In the genomic region with DNA sequence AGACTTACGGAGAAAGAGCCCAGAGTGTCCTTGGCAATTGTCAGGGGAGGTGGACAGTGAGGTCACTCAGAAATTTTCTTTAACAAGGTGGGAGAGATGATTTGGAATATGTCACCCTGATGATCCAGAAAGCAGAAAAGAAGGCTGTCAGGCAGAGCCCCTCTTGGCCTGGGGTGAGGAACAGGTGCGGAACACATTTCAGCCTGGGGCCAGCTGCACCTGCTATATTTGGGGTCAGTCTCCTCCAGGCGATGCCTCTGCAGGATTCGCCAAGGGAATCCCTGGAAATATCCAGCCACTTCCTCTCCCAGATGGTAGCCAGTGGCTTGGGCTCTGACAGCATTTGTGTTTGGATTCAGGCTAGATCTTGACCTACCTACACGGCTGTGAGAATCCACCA, we compare ENCODE assay signal across 27 mouse cellular contexts.
"Had no signal": no experiment of that assay in that cellular context is flagged by ENCODE, and none has a peak within 500 bp of the region (broad histone marks: within the 10 kb centered on the region; RNA-seq: fewer than 3 reads in every experiment).

No protein-coding gene starts in this region.

- H3K4me2 ChIP-seq: embryonic facial prominence, embryonic 12.5 days; embryonic facial prominence, embryonic 13.5 days; embryonic facial prominence, embryonic 15.5 days; forebrain, embryonic 12.5 days; forebrain, embryonic 13.5 days; forebrain, embryonic 15.5 days had no signal

- H3K27ac ChIP-seq: embryonic facial prominence, embryonic 10.5 days; embryonic facial prominence, embryonic 12.5 days; embryonic facial prominence, embryonic 13.5 days; embryonic facial prominence, embryonic 15.5 days; forebrain, embryonic 10.5 days; forebrain, embryonic 12.5 days; forebrain, embryonic 13.5 days; forebrain, embryonic 15.5 days; gastrocnemius, adult 2 months; heart, adult 2 months had no signal

- H3K36me3 ChIP-seq: embryonic facial prominence, embryonic 12.5 days; embryonic facial prominence, embryonic 15.5 days; forebrain, embryonic 10.5 days; forebrain, embryonic 12.5 days; forebrain, embryonic 15.5 days had no signal

- DNase-seq: cerebellum, adult 2 months; cerebellum, adult 8-10 months; cerebellum, adult 9-10 months; cerebellum, adult 9-11 months; cerebellum, postnatal 10 days; cerebellum, postnatal 14 days; cerebellum, postnatal 25 days; cerebellum, postnatal 36 days; embryo, embryonic 11 days; forebrain, postnatal 0 days; gastrocnemius, adult 2 months; gastrocnemius, postnatal 10 days; gastrocnemius, postnatal 14 days; gastrocnemius, postnatal 25 days; gastrocnemius, postnatal 36 days; heart, adult 2 months had no signal

- H3K4me3 ChIP-seq: embryonic facial prominence, embryonic 10.5 days; embryonic facial prominence, embryonic 12.5 days; embryonic facial prominence, embryonic 13.5 days; embryonic facial prominence, embryonic 15.5 days; erythroblast, embryonic 14.5 days; forebrain, embryonic 10.5 days; forebrain, embryonic 12.5 days; forebrain, embryonic 13.5 days; forebrain, embryonic 15.5 days; gastrocnemius, adult 2 months; heart, adult 2 months had no signal

- H3K9ac ChIP-seq: embryonic facial prominence, embryonic 12.5 days; embryonic facial prominence, embryonic 13.5 days; embryonic facial prominence, embryonic 15.5 days; forebrain, embryonic 12.5 days; forebrain, embryonic 13.5 days; forebrain, embryonic 15.5 days; forebrain, postnatal 0 days had no signal

- ATAC-seq: forebrain, embryonic 13.5 days; forebrain, embryonic 14.5 days; forebrain, embryonic 15.5 days; forebrain, embryonic 16.5 days; forebrain, postnatal 0 days had no signal

- H3K27me3 ChIP-seq: embryonic facial prominence, embryonic 12.5 days; embryonic facial prominence, embryonic 13.5 days; embryonic facial prominence, embryonic 15.5 days; forebrain, embryonic 12.5 days; forebrain, embryonic 15.5 days had no signal
